Mouse (Mus musculus) megakaryocyte, embryonic 14.5 days (primary cell): Measurements from ENCODE around the gene Kcnk13.

Source experiments
- FLI1 ChIP-seq: IDR thresholded peaks from 2 replicates; pipeline ENCODE4 v1.6.1; 2012; ENCODE audit warnings: low read length, inconsistent platforms, mixed read lengths
- GATA1 ChIP-seq: IDR thresholded peaks from 3 replicates; pipeline ENCODE4 v1.6.1; 2012; ENCODE audit warnings: mixed read lengths, low read length, inconsistent platforms, borderline replicate concordance

GRCm38 (mm10) chr12:99960675-99961074 lies 3.6 kb upstream of the Kcnk13 start:
- TF ChIP-seq GATA1 (no peak), FLI1 (no peak)
